Mouse (Mus musculus) liver, embryonic 12.5 days (tissue): ENCODE results near the gene Ms4a6c. TPM values are rescaled to one million over a fixed set of nuclear protein-coding genes. Genes with fewer than 3 reads are reported as not detected.
"Not testable (repeated sequence)": the region's sequence is repeated elsewhere in the genome, so short reads cannot be mapped to it uniquely, and the experiment has no call there.

ENCODE experiments used
- ATAC-seq: fragments of 200-750 bp; cut with Nextera tagmentation; 2 replicates; pipeline ENCODE4 v1.8.0; 2017; ENCODE audit warnings: moderate number of reproducible peaks, mild to moderate bottlenecking, moderate library complexity
- H3K27ac ChIP-seq: fragments of 300-500 bp; sonication (generic); 2 replicates; pipeline ENCODE4 v1.5.1; 2016; ENCODE audit warnings: mild to moderate bottlenecking
- H3K27me3 ChIP-seq: fragments of 300-500 bp; sonication (generic); replicated peaks from 2 replicates; pipeline ENCODE4 v1.6.1; 2016; ENCODE audit warnings: mild to moderate bottlenecking, moderate library complexity
- H3K36me3 ChIP-seq: fragments of 300-500 bp; sonication (generic); 2 replicates; pipeline ENCODE4 v1.6.1; 2016; ENCODE audit warnings: mild to moderate bottlenecking, moderate library complexity
- H3K4me1 ChIP-seq: fragments of 300-500 bp; sonication (generic); 2 replicates; pipeline ENCODE4 v1.6.1; 2016
- H3K4me2 ChIP-seq: fragments of 300-500 bp; sonication (generic); 2 replicates; pipeline ENCODE4 v1.6.1; 2016; ENCODE audit warnings: mild to moderate bottlenecking, moderate library complexity
- H3K4me3 ChIP-seq: fragments of 300-500 bp; sonication (generic); 2 replicates; pipeline ENCODE4 v1.5.1; 2016; ENCODE audit warnings: mild to moderate bottlenecking, moderate library complexity
- H3K9ac ChIP-seq: fragments of 300-500 bp; sonication (generic); 2 replicates; pipeline ENCODE4 v1.6.1; 2016; ENCODE audit warnings: mild to moderate bottlenecking, moderate library complexity
- H3K9me3 ChIP-seq: fragments of 300-500 bp; sonication (generic); replicated peaks from 2 replicates; pipeline ENCODE4 v1.6.1; 2016; ENCODE audit warnings: mild to moderate bottlenecking, moderate library complexity
- WGBS: fragments of 180-500 bp; shearing (Covaris S2); methylation state at CpG from one replicate; pipeline ENCODE4 v1.1.7; 2016; ENCODE audit not compliant: insufficient replicate concordance; 5-methylcytosine and 5-hydroxymethylcytosine counted together
- polyA plus RNA-seq: library from polyadenylated mRNA; unstranded; fragments of >200 nt; fragmentation: Nextera tagmentation; extraction: Ambion mirVana; gene quantifications from 2 replicates; pipeline ENCODE4 v1.2.1, GENCODE M21; 2016

The Ms4a6c gene
- polyA plus RNA-seq, 1 experiment from 2014 or later, result 3.2 TPM

- Histone ChIP-seq H3K4me3 (no peak overlapping the region), H3K9ac (no peak overlapping the region)
These were observed 15.2 kb downstream of the Ms4a6c start for GRCm38 (mm10) chr19:11484388-11484787.

GRCm38 (mm10) chr19:11485266-11485665, 16.1 kb downstream of the Ms4a6c start:
- 27% methylated on average over 3 of the region's 3 CpGs for WGBS
- Histone ChIP-seq H3K27me3 (no peaks in the 10 kb centered on the region), H3K4me3 (no peak overlapping the region), H3K9ac (no peak overlapping the region), H3K9me3 (no peaks in the 10 kb centered on the region), H3K36me3 (no peaks in the 10 kb centered on the region), H3K27ac (no peak overlapping the region), H3K4me2 (no peak overlapping the region), H3K4me1 (no peaks in the 10 kb centered on the region)
- no peak for ATAC-seq

More at GRCm38 (mm10) chr19:11484388-11484787, 15.2 kb downstream of the Ms4a6c start:
- Histone ChIP-seq H3K4me2 (no peak overlapping the region), H3K27ac (no peak overlapping the region), H3K27me3 (no peaks in the 10 kb centered on the region), H3K4me1 (no peaks in the 10 kb centered on the region), H3K36me3 (no peaks in the 10 kb centered on the region), H3K9me3 (no peaks in the 10 kb centered on the region)
- ATAC-seq, result no peak
- WGBS, result 56% methylated on average over 3 of the region's 3 CpGs

- no peak for ATAC-seq
- no peak within 1 kb of the TSS for H3K9ac ChIP-seq
- H3K4me3 ChIP-seq, result no peak within 1 kb of the TSS
- H3K36me3 ChIP-seq, result no peaks in the 10 kb centered on the region
- no peak within 1 kb of the TSS for H3K4me2 ChIP-seq
- H3K9me3 ChIP-seq, result no peaks in the 10 kb centered on the region
- 56% methylated on average over 2 of the region's 2 CpGs for WGBS
- no peaks in the 10 kb centered on the region for H3K27me3 ChIP-seq
- H3K4me1 ChIP-seq, result no peaks in the 10 kb centered on the region
- no peak within 1 kb of the TSS for H3K27ac ChIP-seq
These were observed 16.6 kb downstream of the Ms4a6c start, which contains the start of gene Gm8369 for GRCm38 (mm10) chr19:11485746-11486145. Gene Gm8369, plus strand, starts transcription at chr19:11485938.

- Histone ChIP-seq H3K36me3 (no peaks in the 10 kb centered on the region), H3K27ac (no peak overlapping the region), H3K9ac (no peak overlapping the region), H3K9me3 (no peaks in the 10 kb centered on the region), H3K4me1 (no peaks in the 10 kb centered on the region), H3K4me3 (no peak overlapping the region), H3K27me3 (no peaks in the 10 kb centered on the region), H3K4me2 (no peak overlapping the region)
- WGBS, result 61% methylated on average over 1 of the region's 1 CpGs
- ATAC-seq, result no peak
These were observed 17.4 kb downstream of the Ms4a6c start for GRCm38 (mm10) chr19:11486599-11486998.

- Histone ChIP-seq H3K4me2 (no peak overlapping the region), H3K9ac (no peak overlapping the region), H3K27ac (no peak overlapping the region), H3K4me1 (no peaks in the 10 kb centered on the region), H3K9me3 (no peaks in the 10 kb centered on the region), H3K36me3 (no peaks in the 10 kb centered on the region), H3K27me3 (no peaks in the 10 kb centered on the region), H3K4me3 (no peak overlapping the region)
- 51% methylated on average over 4 of the region's 4 CpGs for WGBS
- no peak for ATAC-seq
These were observed 22.4 kb downstream of the Ms4a6c start for GRCm38 (mm10) chr19:11491406-11492189.

GRCm38 (mm10) chr19:11492671-11493070, 23.5 kb downstream of the Ms4a6c start:
- WGBS, result 54% methylated on average over 1 of the region's 1 CpGs
- no peaks in the 10 kb centered on the region for H3K27me3 ChIP-seq
- H3K4me3 ChIP-seq, result no peak overlapping the region
- H3K27ac ChIP-seq, result no peak overlapping the region
- H3K9ac ChIP-seq, result no peak overlapping the region
- no peak overlapping the region for H3K4me2 ChIP-seq
- no peaks in the 10 kb centered on the region for H3K36me3 ChIP-seq
- ATAC-seq, result no peak
- H3K4me1 ChIP-seq, result no peaks in the 10 kb centered on the region
- H3K9me3 ChIP-seq, result no peaks in the 10 kb centered on the region

GRCm38 (mm10) chr19:11494519-11494918, 25.4 kb downstream of the Ms4a6c start:
- 72% methylated on average over 3 of the region's 3 CpGs for WGBS
- Histone ChIP-seq H3K9me3 (no peaks in the 10 kb centered on the region), H3K27ac (no peak overlapping the region), H3K27me3 (no peaks in the 10 kb centered on the region), H3K9ac (no peak overlapping the region), H3K36me3 (no peaks in the 10 kb centered on the region), H3K4me2 (no peak overlapping the region), H3K4me3 (no peak overlapping the region), H3K4me1 (no peaks in the 10 kb centered on the region)
- ATAC-seq, result no peak

- no peak for ATAC-seq
- H3K4me2 ChIP-seq, result no peak overlapping the region
These were observed 27.2 kb downstream of the Ms4a6c start for GRCm38 (mm10) chr19:11496361-11496760.

GRCm38 (mm10) chr19:11497300-11497699, 28.1 kb downstream of the Ms4a6c start:
- not testable (repeated sequence) for H3K4me2 ChIP-seq, ATAC-seq, H3K27me3 ChIP-seq, H3K4me3 ChIP-seq, H3K4me1 ChIP-seq, H3K9ac ChIP-seq, H3K36me3 ChIP-seq, H3K27ac ChIP-seq, H3K9me3 ChIP-seq
- 49% methylated on average over 1 of the region's 1 CpGs for WGBS

More at GRCm38 (mm10) chr19:11496361-11496760, 27.2 kb downstream of the Ms4a6c start:
- H3K27me3 ChIP-seq, result no peaks in the 10 kb centered on the region
- WGBS, result 64% methylated on average over 6 of the region's 6 CpGs
- H3K9ac ChIP-seq, result no peak overlapping the region
- H3K9me3 ChIP-seq, result no peaks in the 10 kb centered on the region
- no peaks in the 10 kb centered on the region for H3K36me3 ChIP-seq
- H3K4me3 ChIP-seq, result no peak overlapping the region
- no peaks in the 10 kb centered on the region for H3K4me1 ChIP-seq
- H3K27ac ChIP-seq, result no peak overlapping the region

- no peaks in the 10 kb centered on the region for H3K4me1 ChIP-seq
- H3K9ac ChIP-seq, result no peak overlapping the region
- no peak overlapping the region for H3K4me3 ChIP-seq
- H3K36me3 ChIP-seq, result no peaks in the 10 kb centered on the region
- H3K27me3 ChIP-seq, result no peaks in the 10 kb centered on the region
- H3K27ac ChIP-seq, result no peak overlapping the region
- 53% methylated on average over 1 of the region's 1 CpGs for WGBS
- H3K9me3 ChIP-seq, result no peaks in the 10 kb centered on the region
- no peak overlapping the region for H3K4me2 ChIP-seq
- no peak for ATAC-seq
These were observed 31.6 kb downstream of the Ms4a6c start for GRCm38 (mm10) chr19:11500796-11501195.

GRCm38 (mm10) chr19:11501326-11501725, 32.2 kb downstream of the Ms4a6c start:
- no peak overlapping the region for H3K9ac ChIP-seq
- no peaks in the 10 kb centered on the region for H3K36me3 ChIP-seq
- H3K4me3 ChIP-seq, result no peak overlapping the region
- no peaks in the 10 kb centered on the region for H3K27me3 ChIP-seq
- ATAC-seq, result no peak
- no peak overlapping the region for H3K27ac ChIP-seq
- WGBS, result 70% methylated on average over 4 of the region's 4 CpGs
- H3K4me1 ChIP-seq, result no peaks in the 10 kb centered on the region
- H3K4me2 ChIP-seq, result no peak overlapping the region
- H3K9me3 ChIP-seq, result no peaks in the 10 kb centered on the region

GRCm38 (mm10) chr19:11504857-11505256, 35.7 kb downstream of the Ms4a6c start:
- H3K9me3 ChIP-seq, result no peaks in the 10 kb centered on the region
- 67% methylated on average over 1 of the region's 1 CpGs for WGBS
- H3K9ac ChIP-seq, result no peak overlapping the region
- no peaks in the 10 kb centered on the region for H3K36me3 ChIP-seq
- no peaks in the 10 kb centered on the region for H3K27me3 ChIP-seq
- H3K4me1 ChIP-seq, result no peaks in the 10 kb centered on the region
- H3K4me2 ChIP-seq, result no peak overlapping the region
- H3K27ac ChIP-seq, result no peak overlapping the region
- no peak overlapping the region for H3K4me3 ChIP-seq
- ATAC-seq, result no peak

- Histone ChIP-seq H3K27me3 (no peaks in the 10 kb centered on the region), H3K4me2 (no peak overlapping the region), H3K4me1 (no peaks in the 10 kb centered on the region), H3K36me3 (no peaks in the 10 kb centered on the region), H3K9me3 (no peaks in the 10 kb centered on the region), H3K9ac (no peak overlapping the region), H3K4me3 (no peak overlapping the region), H3K27ac (no peak overlapping the region)
- ATAC-seq, result no peak
- whole genome bisulfite sequencing, result 38% methylated on average over 1 of the region's 1 CpGs
These were observed 44.3 kb downstream of the Ms4a6c start for GRCm38 (mm10) chr19:11513458-11513857.
